Comparison of ENCODE assay signal across 16 mouse cellular contexts in genomic region chr1:78453886-78454285, GRCm38 (mm10). TPM values are rescaled to one million over a fixed set of nuclear protein-coding genes. Genes with fewer than 3 reads are reported as not detected.
DNase-seq lines count a peak whose midpoint lies in the region; ATAC-seq and TF ChIP-seq lines count a peak whose summit lies in the region.
"Had no signal": no experiment of that assay in that cellular context is flagged by ENCODE, and none has a peak within 500 bp of the region (broad histone marks: within the 10 kb centered on the region; RNA-seq: fewer than 3 reads in every experiment).

No protein-coding gene starts in this region.

- no peak overlapping the region for H3K4me2 ChIP-seq in liver, embryonic 12.5 days
- H3K4me2 ChIP-seq: forebrain, embryonic 13.5 days; heart, embryonic 11.5 days; hindbrain, embryonic 13.5 days had no signal

- WGBS in kidney, adult 2 months = 65% methylated on average over 8 of the region's 8 CpGs
- 86% methylated on average over 8 of the region's 8 CpGs for WGBS in liver, embryonic 12.5 days (ENCODE audit: insufficient replicate concordance)

- TF ChIP-seq CTCF in kidney, adult 2 months (conservative IDR thresholded peaks at IDR 0.05; ENCODE audit: insufficient read depth, insufficient read length, low read depth, low read length) = no peak

- H3K4me3 ChIP-seq in kidney, adult 2 months (ENCODE audit: insufficient read depth, low read depth, low read length) = no peak overlapping the region
- H3K4me3 ChIP-seq in liver, embryonic 12.5 days = no peak overlapping the region
- H3K4me3 ChIP-seq: forebrain, embryonic 10.5 days; forebrain, embryonic 13.5 days; hindbrain, embryonic 10.5 days; hindbrain, embryonic 13.5 days had no signal

- H3K4me1 ChIP-seq in kidney, adult 2 months (ENCODE audit: control insufficient read depth, insufficient read depth, low read length) = no peaks in the 10 kb centered on the region
- H3K4me1 ChIP-seq in liver, embryonic 12.5 days = no peaks in the 10 kb centered on the region
- H3K4me1 ChIP-seq: forebrain, embryonic 10.5 days; hindbrain, embryonic 10.5 days; hindbrain, embryonic 13.5 days had no signal

- no peak for TF ChIP-seq POLR2A in kidney, adult 2 months (IDR thresholded peaks at IDR 0.05; ENCODE audit: low read depth, low read length)

- no peaks in the 10 kb centered on the region for H3K27me3 ChIP-seq in kidney, adult 2 months (replicated peaks; ENCODE audit: control insufficient read depth, insufficient read depth, low read length)
- no peaks in the 10 kb centered on the region for H3K27me3 ChIP-seq in liver, embryonic 12.5 days (replicated peaks)
- H3K27me3 ChIP-seq: forebrain, embryonic 13.5 days; hindbrain, embryonic 13.5 days had no signal

- peak; percentile 46 for ATAC-seq in CD4-positive, CD25-positive, alpha-beta regulatory T cell, adult 4 months
- ATAC-seq in liver, embryonic 12.5 days = no peak

- H3K27ac ChIP-seq in kidney, adult 2 months (ENCODE audit: insufficient read depth, low read depth, low read length) = no peak overlapping the region
- H3K27ac ChIP-seq in liver, embryonic 12.5 days = no peak overlapping the region
- H3K27ac ChIP-seq: forebrain, embryonic 10.5 days; forebrain, embryonic 13.5 days; hindbrain, embryonic 10.5 days; hindbrain, embryonic 13.5 days had no signal

- H3K36me3 ChIP-seq in kidney, adult 2 months (ENCODE audit: control insufficient read depth, insufficient read depth, low read length) = peaks cover 6% of the 10 kb centered on the region
- H3K36me3 ChIP-seq in liver, embryonic 12.5 days = peaks cover 89% of the 10 kb centered on the region

- no peak overlapping the region for H3K9ac ChIP-seq in liver, embryonic 12.5 days
- H3K9ac ChIP-seq: forebrain, embryonic 13.5 days; hindbrain, embryonic 13.5 days had no signal

- no peaks in the 10 kb centered on the region for H3K9me3 ChIP-seq in liver, embryonic 12.5 days (replicated peaks)
- H3K9me3 ChIP-seq: forebrain, embryonic 10.5 days; forebrain, embryonic 13.5 days; hindbrain, embryonic 10.5 days; hindbrain, embryonic 13.5 days had no signal

- peak; percentile 39 for DNase-seq in kidney, adult 2 months
- DNase-seq in kidney, postnatal 10 days = no peak
- peak; percentile 42 for DNase-seq in CD4-positive helper T cell, adult 2 months (ENCODE audit: low read depth, low spot score)
- DNase-seq in induced T-regulatory cell, adult 2 months (ENCODE audit: low read depth) = peak; percentile 32
- DNase-seq in thymus, postnatal 36 days = no peak
- DNase-seq: gastrocnemius, postnatal 10 days; gastrocnemius, postnatal 36 days had no signal

RNA-seq across cellular contexts. Expression of gene Farsb, which starts 34.8 kb away (rescaled TPM):
- polyA plus RNA-seq in kidney, adult 2 months (2012; rRNA removed) = 19.8 and 23.1 TPM in 2 replicates
- polyA plus RNA-seq in CD4-positive, CD25-positive, alpha-beta regulatory T cell, adult 4 months (2017; shearing (Covaris generic)) = 10 to 100 TPM; 64.1 to 76.8 TPM
- 159 and 160 TPM in 2 replicates for polyA plus RNA-seq in liver, embryonic 12.5 days (2016; fragmentation: Nextera tagmentation; extraction: Ambion mirVana)

RNA-seq across cellular contexts. Expression of gene Mogat1, which starts 56.9 kb away (rescaled TPM):
- polyA plus RNA-seq in kidney, adult 2 months (2012; rRNA removed) = 109 and 120 TPM in 2 replicates
- not detected for polyA plus RNA-seq in CD4-positive, CD25-positive, alpha-beta regulatory T cell, adult 4 months (2017; shearing (Covaris generic))
- not detected in 2 replicates for polyA plus RNA-seq in liver, embryonic 12.5 days (2016; fragmentation: Nextera tagmentation; extraction: Ambion mirVana)
- polyA plus RNA-seq: heart, embryonic 11.5 days; heart, embryonic 14.5 days; hindbrain, embryonic 10.5 days; hindbrain, embryonic 13.5 days had no signal

RNA-seq across cellular contexts. Expression of gene BC035947, which starts 58.1 kb away (rescaled TPM):
- 14.6 and 14.9 TPM in 2 replicates for polyA plus RNA-seq in kidney, adult 2 months (2012; rRNA removed)
- polyA plus RNA-seq in CD4-positive, CD25-positive, alpha-beta regulatory T cell, adult 4 months (2017; shearing (Covaris generic)) = under 1 TPM in 1 of 2 experiments, not detected in 1; 0.11 TPM
- not detected in 2 replicates for polyA plus RNA-seq in liver, embryonic 12.5 days (2016; fragmentation: Nextera tagmentation; extraction: Ambion mirVana)
- polyA plus RNA-seq: heart, embryonic 14.5 days; heart, postnatal 0 days had no signal

Comparison
In these comparisons a context has a peak if more than half of its experiments do, and no peak if none do; other contexts are left out.
1. DNase-seq: peak in kidney, adult 2 months (single experiment), CD4-positive helper T cell, adult 2 months (single experiment) and induced T-regulatory cell, adult 2 months (single experiment); none in kidney, postnatal 10 days (single experiment) and thymus, postnatal 36 days (0 of 2).
2. RNA of gene Mogat1, which starts 56.9 kb away (polyA plus RNA-seq): 109 to 120 TPM in kidney, adult 2 months; not detected in CD4-positive, CD25-positive, alpha-beta regulatory T cell, adult 4 months and not detected in liver, embryonic 12.5 days; every median in the first group is over 10 times any median in the second.
3. RNA of gene BC035947, which starts 58.1 kb away (polyA plus RNA-seq): 14.6 to 14.9 TPM in kidney, adult 2 months; 0.11 TPM in CD4-positive, CD25-positive, alpha-beta regulatory T cell, adult 4 months and not detected in liver, embryonic 12.5 days; every median in the first group is over 10 times any median in the second.